Mouse (Mus musculus) spleen, postnatal 14 days (tissue): ENCODE measurements at regions not wholly inside any gene's neighbourhood (a gene's known extent, or its start where the extent isn't known, plus 50 kb on each side); places are given as distances from the start of the nearest gene placed in this dataset.
"Not testable (repeated sequence)": the region's sequence is repeated elsewhere in the genome, so short reads cannot be mapped to it uniquely, and the experiment has no call there.

Source experiments
- DNase-seq, 2 experiments: peaks; one replicate each; pipeline ENCODE4 v3.0.0; 2021 to 2022; ENCODE audit warnings: low spot score in 2 of 2

DNA sequence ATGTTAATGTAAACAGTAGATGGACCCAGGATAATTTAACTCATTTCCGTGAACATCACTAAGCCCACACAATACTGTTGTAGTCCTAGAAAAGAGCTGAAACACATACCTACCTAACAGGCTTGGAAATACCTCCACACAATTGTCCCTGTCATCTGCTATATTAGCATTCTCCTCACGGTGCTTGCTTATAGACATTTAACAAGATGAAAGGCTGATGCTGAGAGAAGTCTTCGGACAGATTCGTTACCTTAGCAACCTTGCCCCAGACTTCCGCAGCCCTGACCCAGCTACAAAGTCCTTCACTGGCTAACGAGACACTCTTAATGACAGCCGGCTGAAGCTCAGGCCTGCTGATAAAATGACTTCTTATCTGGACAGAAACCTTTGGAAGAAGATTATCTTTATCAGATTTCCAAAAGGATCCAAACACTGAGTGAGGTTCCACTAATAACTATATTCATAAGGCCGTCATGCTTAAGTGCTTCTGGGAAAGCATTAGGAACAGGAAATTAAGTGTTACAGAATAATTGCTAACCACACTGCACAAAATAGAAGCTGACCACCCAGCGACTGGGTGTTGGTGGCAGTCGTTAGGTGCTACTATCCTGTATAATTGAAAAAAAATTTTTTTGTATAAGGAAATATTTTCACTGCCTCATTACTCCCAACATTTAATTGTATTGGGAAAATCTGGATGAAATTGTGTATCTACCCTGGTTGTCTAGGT lies 267.0 kb upstream of the Tmpo start:
- no peak for DNase-seq

DNA sequence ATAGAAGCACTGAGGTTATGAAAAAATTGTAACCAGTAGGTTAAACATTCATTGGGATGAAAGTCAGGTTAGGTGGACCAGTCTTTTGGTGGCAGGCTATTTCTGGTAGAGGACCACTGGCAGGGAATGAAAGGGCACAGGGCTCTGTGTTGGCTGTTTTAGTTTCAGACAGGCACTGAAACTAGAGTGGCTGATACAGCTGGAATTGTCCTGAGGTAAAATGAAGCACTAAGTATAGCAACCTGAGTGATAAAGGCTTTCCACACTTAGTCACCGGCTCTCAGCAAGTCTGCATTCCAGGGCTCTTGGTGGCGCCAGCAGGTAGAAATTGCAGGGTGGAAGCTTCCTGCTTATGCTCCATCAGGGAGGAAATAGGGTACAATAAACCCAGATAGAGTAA lies 262.2 kb upstream of the Tmpo start:
- DNase-seq, result no peak

DNA sequence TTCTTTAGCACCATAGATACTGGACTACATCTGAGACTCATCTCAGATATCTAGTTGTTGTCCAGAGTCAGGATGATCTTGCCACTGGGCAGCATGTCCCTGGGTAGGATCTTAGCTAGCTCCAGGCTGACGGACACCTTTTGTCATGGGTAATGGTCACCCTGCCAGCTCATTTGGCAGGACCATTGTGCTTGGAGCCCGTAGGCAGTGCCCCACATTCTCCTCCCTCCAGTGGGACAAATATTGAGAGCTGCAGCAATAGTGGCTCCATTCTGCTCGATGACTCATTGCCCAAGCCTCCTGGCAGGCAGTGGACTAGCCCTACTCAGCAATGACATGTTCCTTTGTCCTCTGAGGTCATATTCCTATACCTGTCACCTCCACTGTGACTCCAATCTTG lies 258.9 kb upstream of the Tmpo start:
- no peak for DNase-seq

DNA sequence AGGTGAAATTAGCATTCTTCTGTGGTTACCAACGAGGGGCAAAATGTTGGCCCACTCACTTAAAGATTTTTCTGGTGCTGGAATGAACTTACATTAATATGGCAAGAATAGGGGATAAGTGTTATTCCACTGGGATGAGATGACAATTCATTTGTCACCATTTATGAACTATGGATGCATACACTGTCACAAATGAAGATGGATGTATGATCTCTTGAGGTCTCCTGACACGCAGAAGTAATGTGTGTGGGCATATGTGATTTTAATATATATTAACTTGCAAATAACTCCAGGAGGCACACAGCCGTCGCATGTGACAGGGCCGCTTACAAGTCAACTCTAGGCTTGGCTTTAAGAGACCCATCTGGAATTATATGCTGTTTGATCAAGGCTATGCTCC lies 256.8 kb upstream of the Tmpo start:
- DNase-seq, result no peak

DNA sequence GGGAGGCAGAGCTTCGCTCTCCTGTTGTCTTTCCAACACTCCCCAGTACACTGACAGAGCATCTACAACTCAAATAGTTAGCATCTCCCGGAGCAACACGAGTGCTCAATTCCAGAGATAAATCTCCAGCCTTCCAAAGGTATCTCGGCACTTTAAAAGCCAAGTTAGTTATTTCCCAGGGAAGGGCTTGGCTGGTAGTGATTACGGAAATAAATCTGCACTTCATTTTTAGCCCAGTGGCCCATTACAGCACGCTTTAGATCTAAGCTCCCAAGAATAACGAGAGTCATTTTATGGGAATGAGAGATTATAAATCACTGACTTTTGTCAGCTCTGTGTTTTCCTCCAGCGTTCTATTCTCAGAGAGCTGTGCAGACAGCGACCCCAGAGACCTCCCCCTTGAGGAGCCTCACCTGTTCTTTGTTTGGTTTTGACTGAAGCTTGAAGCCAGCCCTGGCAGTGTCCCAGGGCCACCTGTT lies 255.0 kb upstream of the Tmpo start:
- no peak for DNase-seq

DNA sequence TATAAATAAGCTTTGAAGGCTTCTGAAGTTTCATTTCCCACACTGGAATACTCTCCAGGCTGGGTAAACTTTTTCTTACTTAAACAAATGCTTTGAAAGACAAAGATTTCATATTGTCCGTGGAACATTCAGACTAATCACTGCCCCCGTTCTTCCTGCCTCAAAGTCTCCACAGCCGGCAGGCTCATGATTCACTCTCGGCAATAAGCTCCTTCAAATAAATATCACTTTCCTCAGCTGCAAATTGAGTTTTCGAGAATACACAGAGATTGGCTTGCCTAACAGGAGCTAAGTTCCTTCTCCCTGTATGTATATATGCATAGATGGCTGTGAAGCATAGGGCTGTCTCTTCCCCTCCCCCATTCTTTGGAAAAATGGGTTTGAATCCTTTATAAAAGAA lies 249.2 kb upstream of the Tmpo start:
- DNase-seq, result no peak

DNA sequence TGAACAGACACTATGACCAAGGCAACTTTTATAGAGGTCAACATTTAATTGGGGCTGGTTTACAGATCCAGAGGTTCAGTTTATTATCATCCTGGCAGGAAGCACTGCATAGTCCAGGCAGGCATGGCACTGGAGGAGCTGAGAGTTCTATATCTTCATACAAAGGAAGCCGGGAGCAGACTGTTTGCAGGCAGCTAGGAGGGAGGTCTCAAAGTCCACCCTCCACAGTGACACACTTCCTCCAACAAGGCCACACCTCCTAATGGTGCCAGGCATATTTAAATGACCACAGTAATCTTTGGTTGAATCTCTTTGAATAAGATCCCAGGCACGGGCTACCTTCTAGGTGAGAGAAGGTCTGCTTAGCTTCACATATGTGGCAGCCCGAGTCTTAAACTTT lies 245.5 kb upstream of the Tmpo start:
- DNase-seq, result no peak

DNA sequence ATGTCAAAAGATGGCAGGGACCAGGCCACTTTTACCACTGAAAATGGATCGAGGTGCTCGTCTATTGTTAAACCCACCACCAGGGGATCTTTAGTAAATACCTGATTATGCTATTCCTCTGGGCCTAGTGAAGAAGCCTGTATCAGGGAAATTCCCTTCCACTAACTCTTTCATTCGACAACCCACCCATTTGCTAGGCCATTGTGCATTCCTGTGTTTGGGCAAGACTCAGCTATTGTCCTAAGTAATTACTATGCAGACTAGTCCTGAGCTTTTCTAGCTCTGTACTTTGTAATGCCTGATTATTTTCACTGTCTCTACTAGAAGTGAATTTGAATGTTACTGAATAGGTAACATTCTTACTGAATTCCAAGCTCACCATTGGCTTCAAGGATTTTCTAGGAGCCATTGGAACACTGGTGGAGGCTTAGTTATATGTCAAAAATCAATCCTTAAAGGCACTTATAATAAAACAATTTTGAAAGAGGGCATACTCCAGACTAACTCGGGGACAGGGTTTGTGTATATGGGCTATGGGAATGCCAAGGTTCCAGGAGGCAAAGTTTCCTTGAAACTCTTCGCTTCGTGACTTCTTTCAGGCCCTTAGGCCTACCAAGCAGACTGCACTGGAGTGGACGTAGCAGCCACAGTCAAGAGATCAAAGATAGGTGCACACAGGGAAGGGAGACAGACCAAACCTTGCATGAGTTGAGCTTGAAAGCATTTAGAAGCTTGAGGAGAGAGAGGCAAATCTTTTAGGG lies 244.7 kb upstream of the Tmpo start:
- DNase-seq, result not testable (repeated sequence)

DNA sequence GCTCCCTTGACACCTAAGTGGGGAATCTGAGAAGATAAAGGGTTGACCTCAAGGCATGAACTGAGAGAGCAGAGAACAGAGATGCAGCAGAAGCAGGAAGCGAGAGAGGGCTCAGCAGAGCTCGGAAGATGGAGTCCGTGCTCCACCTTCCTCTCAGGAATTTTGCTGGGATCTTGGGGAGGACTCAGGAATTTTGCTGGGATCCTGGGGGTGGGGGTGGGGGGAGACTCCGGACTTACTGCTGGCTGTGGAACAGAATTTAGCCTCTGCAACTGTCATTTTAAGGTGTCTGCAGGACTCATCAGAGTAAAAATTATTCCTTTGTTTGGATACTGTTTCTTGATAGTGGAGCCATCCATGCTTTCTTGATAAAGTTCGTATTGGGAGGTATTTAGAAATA lies 243.7 kb upstream of the Tmpo start:
- no peak for DNase-seq

DNA sequence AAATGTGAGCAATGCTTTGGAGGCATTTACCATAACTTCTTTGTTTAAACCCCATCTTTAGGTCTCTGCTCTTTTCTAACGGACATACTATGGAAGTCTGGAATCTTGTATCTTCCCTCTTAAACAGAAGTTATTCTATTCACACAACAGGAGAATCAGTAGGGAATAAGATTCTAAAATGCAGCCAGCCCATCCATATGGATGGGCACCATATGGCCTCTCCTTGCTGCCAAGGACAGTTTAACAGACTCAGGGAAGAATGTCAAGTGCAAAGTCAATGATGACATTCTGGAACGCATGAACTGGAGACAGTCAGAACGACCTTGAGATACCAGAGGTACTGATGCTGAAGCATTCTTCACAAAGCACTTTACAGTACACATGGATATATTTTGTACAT lies 206.1 kb upstream of the Tmpo start:
- no peak for DNase-seq

DNA sequence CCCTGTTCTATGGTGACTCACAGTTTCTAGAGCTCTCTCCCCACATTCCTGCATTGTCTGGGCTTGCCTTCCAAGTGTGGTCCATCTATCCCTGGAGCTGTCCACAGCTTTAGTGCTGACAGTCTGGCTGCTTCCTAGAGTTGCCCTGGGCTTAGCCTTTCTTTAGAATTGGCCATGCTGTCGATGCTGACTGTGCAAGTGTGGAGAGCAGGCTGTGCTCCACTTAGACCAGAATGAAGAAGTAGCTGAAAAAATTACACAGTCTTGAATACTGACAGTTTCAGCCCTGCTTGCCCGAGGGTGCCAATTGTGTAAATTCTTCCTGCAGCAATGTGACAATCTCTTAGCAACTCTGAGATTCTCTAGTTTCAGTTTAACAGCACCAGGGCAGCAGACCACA lies 203.3 kb upstream of the Tmpo start:
- no peak for DNase-seq

DNA sequence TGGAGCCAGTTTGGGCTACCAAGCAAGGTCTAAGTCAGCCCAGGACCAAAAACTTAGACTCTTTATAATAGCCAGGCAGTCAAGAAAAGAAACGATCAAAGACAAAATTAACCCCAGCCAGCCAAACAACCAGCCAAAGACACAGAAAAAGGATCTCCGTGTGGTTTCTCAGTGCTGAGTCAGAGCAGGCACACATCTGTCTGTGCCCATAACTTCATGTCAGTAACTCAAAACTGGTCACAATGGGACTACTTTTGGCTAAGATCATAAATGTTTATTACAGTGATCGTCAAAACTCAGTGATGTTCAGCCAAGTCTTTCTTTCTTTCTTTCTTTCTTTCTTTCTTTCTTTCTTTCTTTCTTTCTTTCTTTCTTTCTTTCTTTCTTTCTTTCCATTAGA lies 195.6 kb upstream of the Tmpo start:
- DNase-seq, result no peak

DNA sequence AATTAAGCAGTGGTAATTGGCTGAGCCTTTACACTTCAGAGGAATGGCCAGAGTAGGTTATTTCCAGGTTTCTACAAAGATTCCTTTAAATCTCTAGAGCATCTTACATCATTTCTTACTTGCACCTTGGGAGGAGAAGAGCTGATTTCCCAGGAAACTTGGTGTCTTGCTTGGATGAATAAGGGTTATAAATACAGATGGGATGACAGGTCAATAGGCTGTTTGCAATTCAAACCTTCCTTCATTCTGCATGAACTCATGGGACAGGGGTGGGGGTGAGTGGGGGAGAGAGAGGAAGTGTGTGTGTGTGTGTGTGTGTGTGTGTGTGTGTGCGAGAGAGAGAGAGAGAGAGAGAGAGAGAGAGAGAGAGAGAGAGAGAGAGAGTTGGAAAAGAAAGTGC lies 186.4 kb upstream of the Tmpo start:
- no peak for DNase-seq

DNA sequence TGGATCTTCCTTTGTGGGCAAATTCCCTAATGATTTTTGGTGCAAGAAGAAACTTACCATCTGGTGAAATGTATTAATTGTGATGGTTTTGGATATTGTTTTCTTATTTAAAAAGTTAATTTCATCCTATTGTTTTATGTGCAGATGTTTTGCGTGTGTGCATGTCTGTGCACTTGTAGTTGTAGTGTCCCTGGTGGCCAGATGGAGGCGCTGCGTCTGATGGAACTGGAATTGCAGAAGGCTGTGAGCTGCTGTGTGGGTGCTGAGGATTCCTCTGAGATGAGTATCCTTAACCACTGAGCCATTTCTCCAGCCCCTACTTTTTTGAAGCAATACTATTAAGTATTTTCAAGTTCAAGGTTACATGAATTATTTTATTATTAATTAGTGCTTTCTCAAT lies 181.5 kb upstream of the Tmpo start:
- no peak for DNase-seq

DNA sequence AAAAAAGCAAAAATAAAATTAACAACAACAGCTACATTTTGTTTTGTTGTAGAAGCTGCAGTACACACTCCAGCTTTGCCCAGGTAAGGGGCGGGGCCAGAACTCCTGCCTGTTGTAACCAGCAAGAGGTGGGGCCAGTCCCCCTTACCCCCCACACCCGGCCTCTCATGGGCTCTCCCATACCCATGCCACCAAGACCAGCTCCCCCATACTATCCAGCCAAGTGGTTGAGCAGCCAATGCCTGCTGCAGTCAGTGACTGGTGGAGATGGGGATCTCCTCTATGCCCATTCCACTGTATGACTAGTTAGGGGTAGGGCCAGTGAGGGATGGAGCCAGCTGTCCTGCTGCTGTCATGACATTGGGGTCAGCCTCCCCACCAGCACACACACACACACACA lies 180.5 kb upstream of the Tmpo start:
- no peak for DNase-seq

DNA sequence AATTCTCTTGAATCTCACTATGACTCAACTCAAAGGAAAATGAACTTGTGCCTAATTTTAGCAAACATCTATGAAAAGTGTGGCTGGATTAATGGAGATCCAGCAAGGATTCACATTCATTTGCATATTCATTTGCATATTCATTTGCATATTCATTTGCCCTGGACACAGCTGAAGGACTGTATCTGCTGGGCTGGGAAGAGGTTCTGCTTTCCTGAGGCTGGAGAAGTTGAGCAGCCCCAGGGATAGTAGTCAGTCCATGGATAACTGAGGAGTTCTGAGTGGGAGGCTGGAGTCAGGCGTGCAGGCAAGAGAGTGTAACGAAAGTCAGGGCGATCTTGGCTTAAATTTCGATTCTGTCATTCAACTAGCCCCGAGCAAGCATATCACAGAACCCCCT lies 164.3 kb upstream of the Tmpo start:
- DNase-seq, result no peak

DNA sequence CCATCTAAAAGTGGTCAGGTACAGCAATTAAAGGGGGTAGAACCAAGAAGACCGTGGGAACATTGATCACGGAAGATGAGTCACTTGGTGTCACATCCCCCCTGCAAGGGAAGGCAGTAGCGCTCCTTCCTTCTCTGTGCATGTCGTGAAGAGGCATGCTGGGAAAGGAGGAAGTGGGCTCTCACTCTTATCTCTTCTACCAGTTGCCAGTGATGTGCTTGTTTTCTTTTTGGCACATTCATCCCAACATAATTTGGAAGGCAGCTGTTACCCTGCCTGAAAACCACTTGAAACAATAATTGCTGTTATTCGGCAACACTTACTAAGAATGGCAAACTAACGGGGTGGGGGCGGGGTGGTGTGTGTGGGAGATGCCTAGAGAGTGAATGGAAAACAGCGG lies 161.0 kb upstream of the Tmpo start:
- no peak for DNase-seq

DNA sequence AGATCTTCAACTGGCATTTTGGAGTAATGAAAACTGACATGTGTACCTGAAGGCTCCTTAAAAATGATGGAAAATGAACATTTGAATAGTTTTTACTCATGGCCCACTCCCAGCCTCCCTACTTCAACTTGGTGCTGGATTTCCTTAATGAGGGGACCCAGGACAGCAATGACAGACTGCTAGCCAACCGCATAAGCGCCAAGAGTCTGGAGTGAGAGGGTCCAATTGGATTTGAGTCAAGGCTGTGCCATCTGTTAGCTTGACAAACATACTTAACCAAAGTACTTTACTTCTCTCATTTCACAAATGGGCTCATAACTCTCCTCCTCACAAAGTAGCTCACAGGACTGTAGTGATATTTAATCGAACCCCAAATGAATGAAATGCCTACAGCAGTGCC lies 158.2 kb upstream of the Tmpo start:
- DNase-seq, result no peak

DNA sequence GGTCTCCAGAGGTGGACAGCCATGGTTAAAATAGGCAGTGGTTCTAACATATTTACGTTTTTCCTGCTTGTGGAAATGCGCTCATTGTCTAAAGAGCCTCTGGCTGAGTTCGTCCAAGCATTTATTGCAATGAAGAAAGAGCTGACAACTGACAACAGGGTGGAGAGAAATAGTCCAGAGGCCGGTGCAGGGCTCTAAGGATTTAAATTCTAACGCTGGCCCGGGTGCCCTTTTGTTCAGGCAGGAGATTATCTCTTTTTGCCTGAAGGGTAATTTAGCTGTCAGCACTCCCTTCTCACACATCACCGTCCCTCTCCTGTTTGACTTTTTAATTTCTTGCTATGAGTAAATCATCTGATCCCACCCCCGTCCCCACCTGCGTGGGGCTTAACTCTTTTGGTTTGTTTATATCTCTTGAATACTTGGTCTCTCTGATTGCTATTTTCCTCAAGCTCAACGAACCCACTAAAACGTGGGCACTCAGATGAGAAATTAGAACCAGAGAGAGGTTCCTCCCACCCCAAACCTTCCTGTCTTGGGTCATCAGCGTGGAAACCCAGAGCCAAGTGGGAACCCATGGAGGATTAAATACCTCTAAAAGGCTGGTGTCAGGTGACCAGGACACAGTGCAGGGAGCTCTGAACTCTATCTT lies 145.7 kb upstream of the Tmpo start:
- DNase-seq, result no peak

DNA sequence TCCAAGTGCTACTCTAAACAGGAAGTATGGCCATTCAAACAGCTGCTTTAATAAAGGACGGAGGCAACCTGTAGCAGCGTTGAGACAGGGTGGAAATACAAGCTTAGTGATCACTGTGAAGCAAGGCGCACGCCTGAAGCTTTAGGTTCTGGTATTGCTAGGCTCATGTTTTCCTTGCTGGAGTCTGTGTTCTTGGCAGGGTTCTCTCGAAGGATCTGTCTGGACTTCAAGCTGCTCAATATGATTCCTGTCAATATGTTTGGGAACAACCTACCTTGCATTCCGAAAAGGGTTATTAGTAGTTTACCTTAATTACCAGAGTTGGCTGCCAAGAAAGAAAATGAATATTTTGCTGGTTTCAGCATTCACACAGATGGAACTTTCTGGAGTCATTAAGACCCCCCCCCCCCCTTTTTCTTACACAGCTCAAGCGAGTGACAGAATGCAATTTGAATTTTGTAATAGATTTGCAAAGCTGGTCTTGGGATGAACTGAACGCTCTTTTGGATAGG lies 145.1 kb upstream of the Tmpo start:
- no peak for DNase-seq

DNA sequence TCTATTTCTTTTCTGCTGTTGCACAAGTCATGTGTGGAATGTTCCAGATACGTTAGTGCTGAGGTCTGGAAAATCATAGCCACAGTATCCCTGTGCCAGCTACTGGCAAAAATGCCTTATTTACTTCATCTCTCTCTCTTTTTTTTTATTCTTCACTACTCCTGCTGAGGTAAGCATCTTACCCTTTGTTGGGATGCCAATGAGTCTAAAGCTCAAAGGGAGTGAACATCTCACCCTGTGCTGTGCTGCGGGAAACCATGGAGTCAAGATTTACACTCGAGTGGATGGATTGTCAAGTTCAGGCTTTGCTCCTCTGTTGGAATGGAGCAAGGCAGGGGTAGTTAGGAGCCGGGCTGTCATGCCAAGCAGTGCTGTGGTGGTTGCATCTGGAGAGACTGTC lies 140.1 kb upstream of the Tmpo start:
- no peak for DNase-seq

DNA sequence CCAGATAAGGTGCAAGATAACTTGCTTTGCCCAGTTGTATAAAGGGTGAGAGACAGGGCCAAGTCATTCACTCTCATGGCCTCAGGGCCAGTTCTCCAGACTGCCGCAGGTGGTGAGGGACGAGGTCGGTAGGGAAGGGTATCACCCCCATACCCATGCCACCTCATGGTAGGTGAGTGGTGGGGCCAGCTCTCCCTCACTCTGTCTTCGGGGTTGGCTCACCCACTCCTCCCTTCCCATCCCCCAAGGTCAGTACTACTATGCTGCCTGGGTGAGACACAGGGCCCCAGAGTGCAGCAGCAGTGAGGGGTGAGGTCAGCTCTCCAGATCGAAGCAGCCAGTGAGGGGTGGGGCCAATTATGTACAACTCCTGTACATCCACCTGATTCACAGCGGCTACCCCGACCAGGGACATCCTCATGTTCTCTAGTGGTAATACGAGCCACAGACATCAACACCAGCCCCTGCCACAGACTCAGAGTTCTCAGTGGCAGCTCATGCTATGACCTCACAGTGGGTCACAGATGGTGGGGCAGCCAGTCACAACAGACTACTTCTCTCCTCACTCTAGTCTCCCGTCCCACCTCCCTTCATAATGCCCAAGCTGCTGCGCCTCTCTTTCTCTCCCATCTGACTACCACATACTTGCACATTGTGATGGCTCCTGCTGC lies 138.5 kb upstream of the Tmpo start:
- no peak for DNase-seq
